In the genomic region with DNA sequence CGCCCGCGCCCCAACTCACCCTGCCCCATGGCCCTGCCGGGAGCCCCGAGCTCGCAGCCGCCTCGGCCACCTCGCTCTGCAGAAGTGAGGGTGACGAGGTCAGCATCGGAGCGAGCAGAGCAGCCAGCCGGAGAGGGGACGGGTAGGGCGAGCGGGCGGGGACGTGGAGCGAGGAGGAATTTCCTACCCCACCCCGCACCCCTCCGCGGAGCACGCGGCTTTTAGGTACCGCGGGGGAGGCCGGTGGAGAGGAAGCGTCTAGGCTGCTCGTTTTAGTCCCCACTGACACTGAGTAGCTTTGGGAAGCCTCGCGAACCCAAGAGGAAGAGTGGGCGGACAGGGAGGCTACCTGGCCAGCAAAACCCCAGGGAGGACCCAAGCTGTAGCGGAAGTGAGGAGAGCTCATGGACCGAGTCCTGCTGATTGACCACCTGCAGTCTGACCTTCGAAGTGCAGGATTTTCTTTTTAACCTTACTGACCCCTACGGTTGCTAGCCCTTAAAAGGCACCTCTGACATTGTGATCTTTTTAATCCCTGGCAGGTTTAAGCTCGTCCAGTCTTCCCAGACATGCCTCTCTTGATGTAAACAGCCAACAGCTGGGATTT, we compare ENCODE assay signal across 7 mouse cellular contexts. TPM values are rescaled to one million over a fixed set of nuclear protein-coding genes. Genes with fewer than 3 reads are reported as not detected.
DNase-seq lines count a peak whose midpoint lies in the region; ATAC-seq and TF ChIP-seq lines count a peak whose summit lies in the region.

A gene (minus strand): TSS at position 440 of the 607 bp plus-strand sequence.

- H3K36me3 ChIP-seq in heart, postnatal 0 days (replicated peaks; ENCODE audit: control insufficient read depth, insufficient read depth, low read length), result no peaks in the 10 kb centered on the region
- no peaks in the 10 kb centered on the region for H3K36me3 ChIP-seq in limb, embryonic 14.5 days (ENCODE audit: control insufficient read depth, insufficient read depth, low read length)

- DNase-seq in 3134 (ENCODE audit: extremely low read depth, insufficient read length, low spot score), result peak; percentile 83
- peak; percentile 67 for DNase-seq in 3T3-L1 (ENCODE audit: low read depth, low spot score)
- peak; percentile 65 for DNase-seq in embryo, embryonic 10 days (ENCODE audit: low spot score)
- peak; percentile 49 for DNase-seq in heart, postnatal 0 days (ENCODE audit: low spot score)
- DNase-seq in limb, embryonic 14.5 days (ENCODE audit: low spot score), result peak; percentile 26
- peak; percentile 43 to 59 for DNase-seq in thymus, postnatal 36 days

- peak within 1 kb of the TSS; percentile 76 for H3K4me3 ChIP-seq in heart, postnatal 0 days (ENCODE audit: low read depth, low read length)
- peak within 1 kb of the TSS; percentile 72 for H3K4me3 ChIP-seq in limb, embryonic 14.5 days (replicated peaks; ENCODE audit: low read length)

- H3K9ac ChIP-seq in heart, postnatal 0 days (replicated peaks; ENCODE audit: low read depth, low read length), result peak within 1 kb of the TSS; percentile 76
- peak within 1 kb of the TSS; percentile 64 for H3K9ac ChIP-seq in limb, embryonic 14.5 days (ENCODE audit: low read depth, low read length, severe bottlenecking)

- no peak for TF ChIP-seq CTCF in heart, postnatal 0 days (IDR thresholded peaks at IDR 0.05; ENCODE audit: low read depth)

- peak within 1 kb of the TSS; percentile 85 for H3K4me2 ChIP-seq in heart, postnatal 0 days (ENCODE audit: low read depth, low read length)
- H3K4me2 ChIP-seq in limb, embryonic 14.5 days (replicated peaks; ENCODE audit: low read depth, low read length, severe bottlenecking), result peak within 1 kb of the TSS; percentile 95

- WGBS in heart, postnatal 0 days, result 0% methylated on average over 30 of the region's 37 CpGs
- WGBS in limb, embryonic 14.5 days, result 0% methylated on average over 28 of the region's 37 CpGs

- peak; percentile 72 for ATAC-seq in heart, postnatal 0 days (ENCODE audit: insufficient read depth, low read depth)
- ATAC-seq in limb, embryonic 14.5 days (ENCODE audit: low FRiP score, low read depth), result peak; percentile 64
- peak; percentile 45; the same call in 1 of the 2 replicates for ATAC-seq in monocyte, adult 5-6 weeks (replicated peaks; ENCODE audit: insufficient number of reproducible peaks, low FRiP score, low TSS enrichment, poor library complexity, severe bottlenecking)

- H3K9me3 ChIP-seq in heart, postnatal 0 days (replicated peaks; ENCODE audit: control insufficient read depth, low read length), result no peaks in the 10 kb centered on the region
- H3K9me3 ChIP-seq in limb, embryonic 14.5 days (ENCODE audit: control insufficient read depth, low read length), result no peaks in the 10 kb centered on the region

- no peaks in the 10 kb centered on the region for H3K27me3 ChIP-seq in heart, postnatal 0 days (ENCODE audit: control insufficient read depth, insufficient read depth, low read length)
- H3K27me3 ChIP-seq in limb, embryonic 14.5 days (ENCODE audit: control insufficient read depth, insufficient read depth, low read length), result peaks cover 10% of the 10 kb centered on the region

- H3K4me1 ChIP-seq in heart, postnatal 0 days (ENCODE audit: control insufficient read depth, insufficient read depth), result peaks cover 5% of the 10 kb centered on the region; the same call in 1 of the 2 replicates
- H3K4me1 ChIP-seq in limb, embryonic 14.5 days (ENCODE audit: control insufficient read depth, insufficient read depth, low read length), result peaks cover 5% of the 10 kb centered on the region; the same call in 1 of the 2 replicates

- peak within 1 kb of the TSS; percentile 90 for H3K27ac ChIP-seq in heart, postnatal 0 days (ENCODE audit: low read depth)
- peak within 1 kb of the TSS; percentile 50 for H3K27ac ChIP-seq in limb, embryonic 14.5 days (replicated peaks; ENCODE audit: low read depth, low read length)

- TF ChIP-seq POLR2A in limb, embryonic 14.5 days (IDR thresholded peaks at IDR 0.05; ENCODE audit: borderline replicate concordance, extremely low read depth, insufficient read depth, insufficient read length), result no peak

- no peak for TF ChIP-seq EP300 in heart, postnatal 0 days (IDR thresholded peaks at IDR 0.05; ENCODE audit: low read depth)

RNA-seq across cellular contexts. Expression of the gene that starts here (rescaled TPM):
- total RNA-seq in heart, postnatal 0 days (2014; rRNA removed; ENCODE audit: low replicate concordance), result 8.2 and 8.6 TPM in 2 replicates
- polyA plus RNA-seq in heart, postnatal 0 days (2015; fragmentation: Nextera tagmentation; extraction: Ambion mirVana), result 10.2 and 11.0 TPM in 2 replicates
- 5.1 and 5.2 TPM in 2 replicates for polyA plus RNA-seq in limb, embryonic 14.5 days (2012; rRNA removed)
- polyA plus RNA-seq in limb, embryonic 14.5 days (2014; fragmentation: Nextera tagmentation; extraction: Ambion mirVana), result 3.1 and 4.3 TPM in 2 replicates
- 3.8 to 17.0 TPM (median 4.2 TPM) in 3 replicates for total RNA-seq in monocyte, adult 5-6 weeks (2017)

Comparison
In these comparisons a context has a peak if more than half of its experiments do, and no peak if none do; other contexts are left out.
1. Peak in every context shown above with its lines: DNase-seq, ATAC-seq, H3K4me3 ChIP-seq and H3K27ac ChIP-seq.
2. DNase-seq: peak in every context shown above with its lines; median percentile 83 in 3134; 67 in 3T3-L1; 65 in embryo, embryonic 10 days; 51 in thymus, postnatal 36 days; 49 in heart, postnatal 0 days; 26 in limb, embryonic 14.5 days.